Mouse (Mus musculus) E14TG2a.4 (cell line): ENCODE measurements around the gene 3110009E18Rik.

ENCODE experiments used
- CTCF ChIP-seq: conservative IDR thresholded peaks from 2 replicates; pipeline ENCODE4 v1.5.1; 2014; ENCODE audit warnings: low read length
- POU5F1 ChIP-seq: IDR thresholded peaks from 2 replicates; pipeline ENCODE4 v1.6.1; 2014; ENCODE audit warnings: low read length, borderline replicate concordance

- no peak for TF ChIP-seq POU5F1
- TF ChIP-seq CTCF = no peak
Observed at GRCm38 (mm10) chr1:120089180-120089579, 31.8 kb upstream of the 3110009E18Rik start.
